Mouse (Mus musculus) olfactory bulb, adult 2 months (tissue): ENCODE data around the gene St6galnac4.

ENCODE experiments used
- CTCF ChIP-seq: fragments of 200-500 bp; IDR thresholded peaks from 2 replicates; pipeline ENCODE4 v1.5.1; 2012; ENCODE audit warnings: low read depth, mild to moderate bottlenecking, low read length, moderate library complexity; ENCODE audit not compliant: insufficient read depth
- POLR2A ChIP-seq: fragments of 200-500 bp; IDR thresholded peaks from 2 replicates; pipeline ENCODE4 v1.6.1; 2012; ENCODE audit warnings: mild to moderate bottlenecking, low read depth, low read length, moderate library complexity; ENCODE audit not compliant: insufficient read depth

DNA sequence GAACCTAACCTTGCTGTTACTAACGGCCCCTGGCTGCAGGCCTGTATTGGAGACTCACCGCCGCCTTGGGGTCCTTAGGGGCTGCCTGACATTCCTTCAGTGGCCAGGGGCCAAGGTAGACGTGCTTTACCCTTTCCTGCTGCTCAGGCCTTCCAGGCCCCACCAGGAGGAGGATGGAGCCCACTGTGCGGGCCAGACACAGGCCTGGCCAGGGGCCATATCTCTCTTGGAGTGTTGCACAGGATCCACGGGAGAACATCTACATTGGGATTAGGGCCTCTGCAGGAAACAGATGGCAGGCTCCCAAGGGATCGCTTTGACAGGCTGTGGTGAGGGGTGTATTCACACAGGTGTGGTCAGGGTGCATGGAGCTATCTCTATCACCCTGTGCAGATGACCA is 55.9 kb downstream of the St6galnac4 start:
- TF ChIP-seq POLR2A (no peak), CTCF (no peak)
